Mouse (Mus musculus): ENCODE results near the gene Ctps2. TPM values are rescaled to one million over a fixed set of nuclear protein-coding genes. Genes with fewer than 3 reads are reported as not detected.

Gene Ctps2
- 263 TPM for polyA plus RNA-seq (2017; shearing (Covaris generic))

GRCm38 (mm10) chrX:162900938-162901337 is at the start of gene Ctps2:
Ctps2 (plus strand) TSS chrX:162901238.

GRCm38 (mm10) chrX:162887931-162888511 is 13.0 kb upstream of the Ctps2 start, which contains the start of gene Syap1:
Syap1 (minus strand) TSS chrX:162888447.

GRCm38 (mm10) chrX:162964383-162964782 is 63.3 kb downstream of the Ctps2 start, which contains the start of gene S100g:
S100g (minus strand) TSS chrX:162964599.

Other genes with a start within 250 kb of the Ctps2 start
- 262 TPM for gene Rbbp7, start 140.8 kb upstream of the Ctps2 start, polyA plus RNA-seq (2017; shearing (Covaris generic))
- gene Txlng, start 71.8 kb upstream of the Ctps2 start, polyA plus RNA-seq (2017; shearing (Covaris generic)) = 14.6 TPM
- 46.7 TPM for gene Syap1, start 12.8 kb upstream of the Ctps2 start, polyA plus RNA-seq (2017; shearing (Covaris generic))
- gene S100g, start 63.4 kb downstream of the Ctps2 start, polyA plus RNA-seq (2017; shearing (Covaris generic)) = 1.1 TPM

Measured in CD4-positive, CD25-positive, alpha-beta regulatory T cell (primary cell).